Mouse (Mus musculus) hindlimb bud, embryonic 11.5 days (tissue): Measurements from ENCODE around the gene Pakap.

Experiments
- DNase-seq: peaks from one replicate; pipeline ENCODE4 v3.0.0-alpha.2; 2012; ENCODE audit warnings: low read depth, low spot score; ENCODE audit errors: extremely low spot score

Pakap gene

DNA sequence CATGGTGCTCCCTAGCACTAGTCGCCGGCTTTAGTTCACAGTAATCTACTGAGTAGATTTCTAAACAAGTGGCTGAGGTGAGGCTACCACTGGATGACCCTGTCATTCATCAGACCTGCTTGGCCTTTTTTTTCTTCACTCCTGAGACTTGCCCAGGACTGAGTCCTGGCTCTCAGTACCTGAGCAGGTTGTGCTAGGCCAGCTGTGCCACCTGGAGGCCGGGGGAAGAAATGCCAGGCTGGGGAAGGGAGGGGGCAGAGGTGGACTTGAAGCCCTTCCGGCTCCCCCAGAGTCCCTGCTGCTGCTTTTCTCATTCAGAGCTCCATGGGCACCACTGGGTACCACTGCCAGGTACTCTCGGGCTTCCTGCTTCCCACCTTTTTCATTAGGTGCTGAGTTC, 220.7 kb downstream of the Pakap start:
- no peak for DNase-seq

DNA sequence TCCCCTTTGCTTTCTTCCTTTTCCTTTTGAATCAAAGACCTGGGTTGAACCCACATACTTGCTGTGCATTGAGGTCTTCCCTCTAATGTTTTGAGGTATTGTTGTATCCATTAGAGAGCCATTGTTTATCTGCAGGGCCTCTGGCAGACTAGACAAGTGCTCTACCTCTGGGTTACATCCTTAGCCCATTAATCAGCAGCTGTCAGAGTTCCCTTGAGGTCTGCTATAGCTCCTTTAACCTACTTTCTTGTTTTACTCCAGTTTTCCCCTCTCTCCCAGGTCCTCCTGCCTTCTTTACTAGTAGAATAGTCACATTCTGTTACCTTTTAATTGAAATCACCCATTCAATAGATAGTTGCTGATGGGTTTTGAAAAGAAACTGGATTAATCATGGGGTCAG, 221.1 kb downstream of the Pakap start:
- no peak for DNase-seq

DNA sequence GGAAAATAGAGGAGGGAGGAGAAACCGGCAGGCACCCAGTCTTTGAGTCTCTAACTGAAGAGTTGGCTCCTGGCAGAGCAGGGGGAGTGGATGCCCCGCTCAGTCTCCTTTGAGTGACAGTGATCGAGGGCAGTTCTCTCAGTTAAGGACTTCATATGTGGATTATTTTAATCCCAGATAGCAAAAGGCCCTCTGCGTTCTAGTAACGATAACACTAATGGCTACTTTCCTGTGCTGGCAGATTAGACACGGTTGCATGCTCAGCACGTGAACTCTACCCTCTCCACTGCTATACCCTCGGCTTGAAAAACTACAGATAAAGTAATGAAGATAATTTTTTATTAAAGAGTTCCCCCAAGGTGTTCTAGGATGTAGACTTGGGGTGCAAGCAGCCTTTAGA, 226.0 kb downstream of the Pakap start:
- DNase-seq: no peak

DNA sequence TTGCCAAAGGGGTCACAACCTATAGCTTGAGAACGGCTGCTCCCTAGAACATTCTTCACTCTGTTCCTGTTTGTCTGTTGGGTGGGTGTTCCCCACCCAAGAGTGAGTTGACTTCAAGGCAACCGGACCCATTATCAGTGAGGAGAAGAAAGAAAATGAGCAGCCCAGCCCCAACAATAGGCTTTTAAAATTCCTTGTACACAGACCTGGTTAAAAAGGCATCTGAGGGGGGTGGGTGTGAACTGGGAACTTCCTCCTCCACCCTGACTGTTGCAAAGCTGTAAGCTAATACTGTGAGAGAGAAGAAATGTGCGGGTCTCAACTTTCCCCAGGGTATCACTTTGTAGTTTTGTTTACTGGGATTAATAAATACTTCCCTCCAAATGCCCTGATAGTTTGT, 226.6 kb downstream of the Pakap start:
- no peak for DNase-seq

DNA sequence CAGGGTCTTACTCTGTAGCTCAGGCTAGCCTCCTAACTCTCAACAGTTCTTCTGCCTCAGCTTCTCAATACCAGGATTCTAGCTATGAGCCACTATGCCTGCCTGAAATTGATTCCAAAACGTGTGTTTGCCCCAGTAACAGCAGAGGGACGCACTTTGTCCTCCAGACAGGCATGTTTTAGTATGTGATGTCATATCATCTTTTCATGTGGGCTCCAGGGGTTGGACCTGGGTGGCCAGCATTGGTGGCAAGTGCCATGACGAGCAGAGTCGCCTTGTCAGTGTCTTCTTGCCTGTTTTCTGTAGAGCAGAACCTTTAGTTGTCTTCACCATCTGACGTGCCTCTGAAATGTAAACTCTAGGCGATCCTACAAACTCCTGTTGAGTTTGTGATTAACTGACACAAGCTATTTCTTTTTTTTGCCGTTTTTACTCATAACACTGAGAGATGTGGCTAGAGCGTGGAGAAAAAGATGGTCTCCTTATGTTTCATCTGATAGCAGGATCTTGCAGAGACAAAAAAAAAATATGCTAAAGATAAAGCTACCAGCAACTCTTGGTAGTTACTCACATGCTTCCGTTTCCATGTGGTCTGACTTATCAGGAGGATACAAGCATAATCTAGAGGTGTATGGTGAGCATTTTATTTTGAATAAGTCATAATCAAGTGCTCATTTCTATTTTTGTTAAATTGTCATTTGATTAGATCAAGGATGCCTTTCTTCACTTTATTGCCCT, 229.7 kb downstream of the Pakap start:
- no peak for DNase-seq

DNA sequence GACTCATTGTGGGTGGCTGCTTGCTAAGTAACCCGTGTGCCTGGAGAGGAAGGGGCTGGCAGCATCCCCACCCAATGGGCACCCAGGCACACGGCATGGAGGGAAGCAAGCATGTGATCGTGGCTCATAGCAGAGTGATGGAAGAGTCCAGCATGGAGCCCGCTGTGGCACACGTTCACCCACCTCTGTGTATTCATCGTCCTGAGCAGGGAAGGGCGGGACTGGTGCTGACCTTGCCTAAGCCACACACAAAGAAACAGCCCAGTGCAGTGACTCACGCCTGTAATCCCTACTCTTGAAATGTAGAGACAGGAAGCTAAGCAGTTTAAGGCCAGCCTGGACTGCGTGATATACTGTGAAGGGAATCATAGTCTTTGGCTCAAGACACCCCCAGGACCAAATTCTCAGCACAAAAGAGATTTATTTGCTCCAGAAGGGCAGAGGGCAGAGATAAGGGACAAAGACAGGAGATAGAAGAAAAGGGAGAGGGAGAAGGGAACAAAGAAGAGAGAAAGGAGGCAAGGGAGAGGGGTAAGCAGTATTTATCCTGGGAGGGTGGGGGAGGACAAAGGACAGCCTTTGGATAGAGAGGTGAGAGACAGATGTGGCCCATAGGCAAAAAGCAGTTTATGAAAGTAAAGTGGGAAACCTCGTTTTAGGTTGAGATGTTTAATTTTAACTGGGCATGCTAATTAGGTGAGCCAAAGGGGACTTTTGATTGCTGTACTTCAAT, 230.5 kb downstream of the Pakap start:
- no peak for DNase-seq

DNA sequence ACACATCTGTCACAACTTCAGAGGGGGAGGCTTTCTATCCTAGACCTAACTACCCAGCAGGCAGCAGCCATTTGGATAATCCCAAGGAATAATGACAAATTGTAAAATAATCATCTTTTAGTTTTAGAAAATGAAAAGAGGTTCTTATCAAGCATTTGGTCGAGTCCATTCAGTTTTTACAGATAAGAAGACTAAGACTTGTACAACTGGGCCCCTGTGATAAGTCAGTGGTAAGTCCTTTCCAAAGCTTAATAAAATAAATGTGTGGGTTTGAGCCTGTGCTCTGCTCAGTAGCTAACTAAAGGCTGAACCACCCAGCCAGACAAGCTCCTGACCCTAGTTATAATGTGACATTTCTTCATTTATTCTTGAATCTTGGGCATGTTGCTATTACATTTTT, 231.3 kb downstream of the Pakap start:
- no peak for DNase-seq

DNA sequence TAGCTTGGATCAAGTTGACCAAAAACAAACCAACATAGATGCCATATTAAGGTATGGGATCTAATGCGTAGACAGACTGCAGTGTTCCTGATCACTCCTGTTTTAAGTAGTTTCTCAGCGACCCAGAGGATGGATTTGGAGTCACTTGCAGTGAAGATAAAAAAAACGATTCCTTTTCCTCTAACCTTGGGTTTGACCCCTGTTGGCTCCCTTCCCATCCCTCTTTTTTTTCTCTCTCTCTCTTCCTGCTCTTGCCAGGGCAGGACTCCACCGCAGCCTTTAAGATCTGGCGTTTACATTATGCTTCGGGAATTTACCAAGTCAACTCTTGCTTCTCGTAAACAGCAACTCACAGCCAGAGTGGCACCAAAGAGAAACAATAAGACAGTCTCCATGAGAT, 233.3 kb downstream of the Pakap start:
- DNase-seq: no peak

DNA sequence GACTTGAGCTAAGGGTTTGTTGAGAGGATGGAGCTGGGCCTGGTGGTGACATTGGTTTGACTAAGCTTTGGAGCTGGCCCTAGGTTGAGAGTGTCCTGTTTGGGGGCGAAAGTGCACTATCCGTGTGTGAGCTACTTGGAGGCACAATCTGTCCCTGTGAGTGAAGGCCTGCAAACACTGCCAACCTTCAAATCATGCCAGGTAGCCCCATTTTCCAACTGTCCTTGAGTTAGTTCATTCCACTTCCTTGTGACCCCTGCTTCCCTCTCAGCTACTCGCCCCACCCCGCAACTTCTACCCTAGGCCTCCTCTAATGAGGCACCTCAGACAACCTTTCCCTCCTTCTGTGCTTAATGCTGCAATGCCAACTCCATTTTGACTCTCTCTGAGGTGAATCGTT, 234.0 kb downstream of the Pakap start:
- no peak for DNase-seq

DNA sequence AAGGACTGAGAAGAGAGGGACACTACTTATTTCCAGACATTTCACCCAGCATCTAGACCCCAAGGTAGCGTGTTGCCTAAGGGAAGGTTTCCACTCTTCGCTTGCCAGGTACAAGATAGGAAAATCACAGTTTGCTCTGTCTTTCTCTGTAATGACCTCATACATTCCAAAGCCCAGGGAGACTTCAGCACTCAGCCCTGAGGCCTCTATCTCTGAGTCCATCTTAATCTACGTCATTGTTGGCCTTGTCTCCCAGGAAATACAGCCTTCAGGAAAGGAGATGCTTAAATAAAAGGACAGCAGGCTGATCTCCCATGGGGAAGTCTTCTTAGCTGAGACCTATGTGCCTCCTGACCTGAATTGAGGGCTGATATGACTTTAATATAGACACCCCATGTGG, 234.4 kb downstream of the Pakap start:
- DNase-seq: no peak

DNA sequence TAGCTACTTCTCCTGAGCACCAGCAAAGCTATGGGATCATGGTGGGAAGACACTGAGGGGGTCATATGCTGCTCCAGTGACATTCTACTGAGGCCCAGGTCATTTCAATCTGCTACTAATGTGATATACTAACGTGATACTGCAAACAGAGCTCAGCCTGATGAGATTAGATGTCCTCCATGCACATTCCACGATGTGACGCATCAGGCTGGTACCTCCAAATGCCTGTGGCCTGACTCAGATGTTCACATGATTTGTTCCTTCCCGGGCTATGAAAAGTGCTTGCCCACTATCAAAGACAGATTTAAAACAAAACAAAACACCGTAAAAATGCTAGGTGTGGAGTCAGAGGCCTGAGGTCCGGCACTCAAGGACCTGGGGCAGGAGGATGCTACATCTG, 236.9 kb downstream of the Pakap start:
- DNase-seq: no peak

DNA sequence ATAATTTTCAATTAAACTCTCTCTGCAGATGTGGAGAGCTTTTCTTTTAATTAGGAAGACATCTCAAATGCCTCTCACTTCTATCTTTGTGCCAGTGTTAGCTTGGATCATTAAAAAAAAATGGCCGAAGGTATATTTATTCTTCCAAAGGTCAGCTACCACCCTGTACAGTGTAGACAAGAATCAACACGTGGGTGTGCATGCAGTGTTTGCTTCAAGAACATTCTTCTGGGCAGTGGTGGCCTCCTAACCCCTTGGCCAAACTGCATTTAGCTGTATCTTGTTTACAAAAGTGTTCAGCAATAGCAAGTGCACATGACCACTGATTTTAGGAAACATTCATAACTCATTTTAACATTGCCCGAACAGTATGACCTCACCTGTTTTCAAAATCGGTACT, 241.5 kb downstream of the Pakap start:
- no peak for DNase-seq

DNA sequence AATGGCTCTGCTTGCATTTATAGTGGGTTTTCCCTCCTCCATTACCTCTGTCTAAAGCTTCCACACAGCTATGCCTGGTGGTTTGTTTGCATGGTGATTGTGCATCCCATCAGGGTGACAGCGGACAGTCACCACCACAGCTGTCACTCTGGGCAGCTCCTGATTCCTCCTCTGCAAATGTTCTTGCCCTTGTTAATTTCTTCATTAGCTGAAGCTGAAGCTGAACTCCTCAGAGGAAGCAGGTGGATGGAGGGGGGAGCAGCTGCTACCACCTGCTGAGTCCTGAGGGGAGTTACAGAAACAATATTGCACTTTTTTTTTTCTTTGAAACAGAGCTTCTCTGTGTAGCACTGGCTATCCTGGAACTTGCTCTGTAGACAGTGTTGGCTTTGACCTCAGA, 244.1 kb downstream of the Pakap start:
- no peak for DNase-seq

DNA sequence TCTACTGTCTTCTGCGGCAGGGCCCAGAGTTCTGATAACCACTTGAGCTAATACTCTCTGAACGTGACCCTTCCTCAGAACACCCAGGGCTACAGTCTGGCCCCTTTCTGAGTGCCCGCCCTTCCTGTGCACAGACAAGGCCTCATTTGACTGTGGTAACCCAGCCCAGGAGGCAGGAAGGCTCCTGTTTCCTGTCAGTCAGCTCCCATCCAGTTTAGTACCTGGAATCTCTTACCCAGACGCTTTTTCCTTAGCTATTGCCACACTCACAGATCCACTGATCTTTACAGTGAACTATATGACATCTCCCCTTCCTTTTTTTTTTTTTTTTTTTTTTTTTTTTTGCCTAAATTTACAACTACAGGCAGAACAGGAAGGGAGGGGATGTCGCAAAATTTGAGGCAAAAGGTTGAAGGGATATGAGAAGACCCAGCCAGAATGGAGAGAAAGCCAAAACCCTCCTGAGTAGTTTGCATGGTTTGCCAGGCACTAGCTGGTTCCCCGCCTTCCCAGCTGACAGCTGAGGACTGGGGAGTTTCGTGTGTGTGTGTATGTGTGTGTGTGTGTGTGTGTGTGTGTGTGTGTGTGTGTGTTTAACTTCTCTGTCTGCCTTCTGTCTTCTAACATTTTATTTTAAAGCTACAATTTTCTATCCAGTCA, 245.1 kb downstream of the Pakap start:
- no peak for DNase-seq

DNA sequence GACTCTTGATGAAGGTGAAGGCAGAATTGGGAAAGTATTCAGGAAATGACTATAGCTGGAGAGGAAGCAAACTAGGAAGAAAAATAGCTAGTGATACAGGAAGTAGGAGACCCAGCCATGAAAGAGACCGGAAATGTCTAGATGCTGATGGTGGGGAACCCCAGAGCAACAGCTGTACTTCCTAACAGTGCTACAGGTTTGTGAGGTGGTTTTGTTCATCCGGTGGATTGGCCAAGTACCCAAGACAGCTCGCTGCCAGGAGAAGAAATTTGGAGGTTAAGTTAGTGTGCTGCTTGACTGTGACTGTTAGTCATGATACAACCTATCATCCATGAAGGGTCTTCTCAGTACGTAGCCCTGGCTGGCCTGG, 245.6 kb downstream of the Pakap start:
- DNase-seq: no peak

DNA sequence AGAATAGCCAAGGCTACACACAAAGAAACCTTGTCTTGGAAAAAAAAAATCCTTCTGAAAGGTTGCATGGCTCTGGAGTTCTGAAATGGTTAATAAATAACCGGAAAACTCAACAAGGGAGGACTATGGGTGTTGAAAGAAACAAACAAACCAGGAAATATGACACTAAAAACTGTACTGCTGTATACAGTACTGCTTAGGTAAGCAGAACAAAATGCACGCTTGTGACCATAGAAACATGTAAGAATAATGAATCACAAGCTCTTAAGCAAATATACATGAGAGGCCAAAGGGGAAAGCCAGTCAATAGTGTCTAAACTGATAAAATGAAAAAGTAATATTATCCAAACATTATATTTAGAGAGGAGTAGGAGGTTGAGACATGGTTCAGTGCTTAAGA, 247.4 kb downstream of the Pakap start:
- no peak for DNase-seq

DNA sequence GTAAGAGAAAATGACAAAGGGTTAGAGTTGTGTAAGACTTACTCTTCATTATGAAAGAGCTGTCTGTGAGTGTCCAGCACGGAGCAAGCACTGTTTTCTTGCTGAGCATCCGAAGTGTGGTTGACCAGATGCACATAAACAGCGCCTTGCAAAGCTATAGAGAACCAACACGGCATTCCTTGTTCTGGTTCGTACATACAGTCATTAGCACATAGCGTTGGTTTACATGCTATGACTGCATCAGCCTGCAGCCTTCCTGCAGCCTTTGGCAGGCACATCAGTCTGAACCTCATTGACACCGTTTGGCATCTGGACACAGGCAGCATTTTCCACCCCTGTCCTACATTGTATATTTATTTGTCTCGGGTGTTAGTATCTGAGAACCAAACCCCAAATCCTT, 248.2 kb downstream of the Pakap start:
- DNase-seq: no peak

DNA sequence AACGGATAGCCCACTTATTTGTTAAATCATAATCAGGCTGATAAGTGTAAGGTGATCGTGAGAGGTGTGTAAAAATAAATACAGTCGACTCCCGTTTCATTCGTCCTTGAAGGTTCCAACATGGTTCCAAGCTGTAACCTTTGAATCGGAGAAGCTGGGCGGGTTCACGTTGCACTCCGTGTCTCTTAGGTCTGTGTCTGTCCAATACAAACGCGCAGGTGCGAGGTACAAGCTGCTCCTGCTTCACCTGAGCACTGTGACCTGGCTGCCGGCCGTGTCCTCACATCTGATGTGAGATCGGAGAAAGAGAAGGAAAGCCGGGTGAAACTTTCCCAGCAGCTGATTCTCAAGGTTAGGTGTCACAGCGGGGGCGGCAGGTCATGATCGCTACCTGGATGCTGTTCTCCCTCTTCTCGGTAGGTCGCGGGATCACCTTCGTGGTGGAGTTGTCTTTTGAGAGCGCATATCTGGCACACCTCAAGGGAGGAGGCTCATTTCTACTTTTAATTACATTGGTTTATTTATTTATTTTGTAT, 252.9 kb downstream of the Pakap start:
- DNase-seq: no peak

DNA sequence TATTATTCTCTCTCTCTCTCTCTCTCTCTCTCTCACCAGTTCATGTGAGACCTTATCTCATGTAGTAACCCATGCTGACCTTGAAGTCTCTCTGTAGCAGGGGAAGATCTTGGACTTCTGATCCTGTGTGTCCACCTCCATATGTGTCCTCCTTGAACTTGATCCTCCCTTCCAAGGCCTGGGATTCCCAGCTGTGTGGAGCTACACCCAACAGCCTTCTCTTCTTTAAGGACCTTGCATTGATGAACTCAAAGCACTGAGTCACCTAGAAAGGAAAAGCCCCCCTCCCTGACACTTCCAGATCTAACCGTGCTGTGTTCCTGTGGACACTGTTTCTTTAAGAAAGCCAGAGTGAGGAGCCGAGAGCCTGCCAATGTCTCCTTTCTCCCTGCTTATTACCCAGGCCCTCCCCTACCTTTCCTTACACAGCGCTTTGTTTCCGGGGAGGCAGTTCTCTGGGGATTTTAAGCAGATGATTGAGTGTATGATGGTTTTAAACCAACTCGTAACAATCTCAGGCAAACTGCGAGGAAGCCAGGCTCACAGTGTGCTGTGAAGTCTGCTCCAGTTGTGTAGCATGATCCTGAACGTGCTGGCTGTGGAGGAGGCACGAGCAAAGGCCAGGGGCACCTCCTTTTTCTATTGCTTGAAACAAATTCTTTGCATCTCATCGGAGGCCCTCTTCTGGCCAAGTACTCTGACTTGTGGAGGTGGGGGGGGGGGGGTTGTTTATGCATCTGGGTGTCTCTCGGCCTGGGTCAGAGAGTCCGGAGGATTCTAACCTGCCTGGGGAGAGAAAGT, 253.8 kb downstream of the Pakap start:
- no peak for DNase-seq

DNA sequence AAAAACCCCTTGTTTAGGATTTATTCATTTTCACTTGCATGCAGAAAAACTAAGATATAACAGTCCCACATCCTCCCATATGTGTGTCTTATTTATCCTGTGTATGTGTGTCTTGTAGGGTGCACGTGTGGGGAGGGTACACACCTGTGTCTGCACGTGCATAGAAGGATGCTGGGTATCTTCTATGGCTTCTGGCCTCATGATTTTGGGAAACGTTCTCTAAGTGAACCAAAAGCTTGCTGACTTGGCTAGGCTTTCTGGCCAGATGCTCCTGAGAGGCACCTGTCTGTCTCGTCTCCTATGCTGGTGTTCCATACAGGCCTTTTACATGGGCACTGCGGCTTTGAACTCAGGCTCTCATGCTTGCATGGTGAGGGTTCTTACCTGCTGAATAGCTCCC, 254.7 kb downstream of the Pakap start:
- no peak for DNase-seq

DNA sequence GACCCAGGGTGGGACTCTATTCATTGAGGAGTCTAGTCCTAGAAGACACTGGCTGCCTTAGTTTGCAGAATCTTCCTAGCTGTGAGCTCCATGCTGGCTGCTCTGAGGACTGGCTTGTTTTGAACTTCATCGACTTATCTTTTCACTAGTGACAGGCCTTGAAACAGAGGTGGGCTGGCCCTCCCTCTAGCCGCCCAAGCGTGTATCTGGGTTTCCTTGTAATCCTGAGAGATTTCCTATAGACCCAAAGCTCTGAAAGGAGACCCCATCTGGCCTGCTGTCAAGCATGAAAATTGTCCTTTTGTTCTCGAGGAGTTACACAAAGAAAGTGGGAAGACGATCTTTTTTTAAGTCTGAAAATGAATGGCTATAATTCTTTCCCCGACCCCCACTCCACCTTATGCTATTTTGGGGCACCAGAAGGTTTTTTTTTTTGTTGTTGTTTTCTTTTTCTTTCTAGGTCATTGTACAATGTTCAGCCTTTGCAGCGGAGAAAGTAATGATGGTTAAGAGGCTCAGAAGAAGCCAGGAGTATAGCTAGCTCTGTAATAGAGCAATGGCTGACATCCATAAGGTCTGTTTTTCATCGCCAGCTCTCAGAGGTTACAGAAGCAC, 256.8 kb downstream of the Pakap start:
- no peak for DNase-seq
